Mouse (Mus musculus) ES-E14 (cell line): ENCODE measurements around the gene Tex19.2.

Experiments used
- CHD2 ChIP-seq: IDR thresholded peaks from 2 replicates; pipeline ENCODE4 v1.6.1; 2014; ENCODE audit warnings: mild to moderate bottlenecking, low read depth, low read length, inconsistent platforms
- HCFC1 ChIP-seq: IDR thresholded peaks from 2 replicates; pipeline ENCODE4 v1.6.1; 2012; ENCODE audit warnings: low read length, inconsistent platforms, borderline replicate concordance; ENCODE audit not compliant: insufficient read depth
- ZC3H11A ChIP-seq: IDR thresholded peaks from 2 replicates; pipeline ENCODE4 v1.6.1; 2012; ENCODE audit warnings: low read depth, mild to moderate bottlenecking, inconsistent platforms, low read length, borderline replicate concordance
- ZNF384 ChIP-seq: IDR thresholded peaks from 2 replicates; pipeline ENCODE4 v1.6.1; 2012; ENCODE audit warnings: low read depth, low read length, inconsistent platforms

DNA sequence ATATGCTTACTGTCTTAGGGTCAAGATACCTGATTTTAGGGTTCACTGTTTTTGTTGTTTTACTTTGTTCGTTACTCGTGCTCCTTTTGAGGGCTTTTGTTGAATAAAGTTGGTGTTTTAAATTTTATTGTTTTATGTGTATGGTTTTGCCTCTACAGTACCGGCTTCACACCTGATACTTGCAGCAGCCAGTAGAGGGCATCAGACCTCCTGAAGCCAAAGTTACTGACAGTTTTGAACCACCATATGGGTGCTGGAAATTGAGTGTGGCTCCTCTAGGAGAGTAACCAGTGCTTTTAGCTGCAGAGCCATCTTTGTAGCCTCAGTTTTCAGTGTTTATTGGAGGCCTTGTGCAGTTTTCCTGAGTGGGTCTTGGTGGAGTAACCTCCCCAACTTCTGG is 29.7 kb upstream of the Tex19.2 start:
- TF ChIP-seq ZC3H11A = 0 out of 2 replicates have a peak, but pooled peaks have one; percentile 3
- 0 out of 2 replicates have a peak, but pooled peaks have one; percentile 39 for TF ChIP-seq HCFC1
- TF ChIP-seq CHD2 = no peak
- no peak for TF ChIP-seq ZNF384
